Mouse (Mus musculus): ENCODE results near the gene Crispld2. TPM values are rescaled to one million over a fixed set of nuclear protein-coding genes. Genes with fewer than 3 reads are reported as not detected.

Gene Crispld2
- total RNA-seq, 1 experiment = 12.1 TPM

- Histone ChIP-seq H3K36me3 (ENCODE audit: control insufficient read depth, insufficient read depth, low read length, poor library complexity, severe bottlenecking) (no peaks in the 10 kb centered on the region), H3K4me1 (ENCODE audit: control insufficient read depth in 2 of 2, insufficient read depth in 2 of 2, low read length in 2 of 2, poor library complexity in 1 of 2) (no peaks in the 10 kb centered on the region), H3K27ac (ENCODE audit: insufficient read depth, low read depth, low read length, poor library complexity, severe bottlenecking) (no peak overlapping the region), H3K4me3 (ENCODE audit: insufficient read depth in 1 of 2, low read depth in 1 of 2, low read length in 2 of 2, poor library complexity in 1 of 2, severe bottlenecking in 1 of 2) (no peak overlapping the region), H3K9me3 (ENCODE audit: control insufficient read depth, insufficient read depth, low read depth, low read length) (no peaks in the 10 kb centered on the region), H3K9ac (ENCODE audit: insufficient read depth, low read depth, low read length, poor library complexity, severe bottlenecking) (no peak overlapping the region)
- in situ Hi-C loops (cut with MboI; ENCODE audit: low sequenced_read_pairs in 2 of 2, unreplicated experiment in 2 of 2) = no loop called here
- DNase-seq (ENCODE audit: low read depth, low spot score) = no peak
- no peak for TF ChIP-seq ZNF384 (IDR thresholded peaks at IDR 0.05; ENCODE audit: low read depth, low read length)
- TF ChIP-seq MAFK (IDR thresholded peaks at IDR 0.05; ENCODE audit: insufficient read depth, low read depth, low read length) = no peak
- no peak for TF ChIP-seq CHD2 (IDR thresholded peaks at IDR 0.05; ENCODE audit: low read depth, low read length)
- no peak for TF ChIP-seq ZC3H11A (IDR thresholded peaks at IDR 0.05; ENCODE audit: borderline replicate concordance, low read depth, low read length)
- TF ChIP-seq HCFC1 (IDR thresholded peaks at IDR 0.05; ENCODE audit: borderline replicate concordance, insufficient read depth, low read length) = no peak
These were observed 12.6 kb downstream of the Crispld2 start for GRCm38 (mm10) chr8:120004705-120005381.

- in situ Hi-C loops (cut with MboI; ENCODE audit: low sequenced_read_pairs in 2 of 2, unreplicated experiment in 2 of 2) = no loop called here
- H3K4me1 ChIP-seq (ENCODE audit: control insufficient read depth in 2 of 2, insufficient read depth in 2 of 2, low read length in 2 of 2, poor library complexity in 1 of 2) = no peaks in the 10 kb centered on the region
- H3K27ac ChIP-seq (ENCODE audit: insufficient read depth, low read depth, low read length, poor library complexity, severe bottlenecking) = no peak overlapping the region
- no peak for DNase-seq (ENCODE audit: low read depth, low spot score)
- H3K4me3 ChIP-seq (ENCODE audit: insufficient read depth in 1 of 2, low read depth in 1 of 2, low read length in 2 of 2, poor library complexity in 1 of 2, severe bottlenecking in 1 of 2) = no peak overlapping the region
- no peak overlapping the region for H3K9ac ChIP-seq (ENCODE audit: insufficient read depth, low read depth, low read length, poor library complexity, severe bottlenecking)
- no peaks in the 10 kb centered on the region for H3K36me3 ChIP-seq (ENCODE audit: control insufficient read depth, insufficient read depth, low read length, poor library complexity, severe bottlenecking)
- H3K9me3 ChIP-seq (ENCODE audit: control insufficient read depth, insufficient read depth, low read depth, low read length) = no peaks in the 10 kb centered on the region
- TF ChIP-seq ZC3H11A (IDR thresholded peaks at IDR 0.05; ENCODE audit: borderline replicate concordance, low read depth, low read length) (no peak), ZNF384 (IDR thresholded peaks at IDR 0.05; ENCODE audit: low read depth, low read length) (no peak), MAFK (IDR thresholded peaks at IDR 0.05; ENCODE audit: insufficient read depth, low read depth, low read length) (no peak), HCFC1 (IDR thresholded peaks at IDR 0.05; ENCODE audit: borderline replicate concordance, insufficient read depth, low read length) (no peak), CHD2 (IDR thresholded peaks at IDR 0.05; ENCODE audit: low read depth, low read length) (no peak)
These were observed 14.5 kb downstream of the Crispld2 start for GRCm38 (mm10) chr8:120006645-120007160.

GRCm38 (mm10) chr8:120007178-120007577 lies 14.9 kb downstream of the Crispld2 start:
- Histone ChIP-seq H3K4me1 (ENCODE audit: control insufficient read depth in 2 of 2, insufficient read depth in 2 of 2, low read length in 2 of 2, poor library complexity in 1 of 2) (no peaks in the 10 kb centered on the region), H3K36me3 (ENCODE audit: control insufficient read depth, insufficient read depth, low read length, poor library complexity, severe bottlenecking) (no peaks in the 10 kb centered on the region), H3K27ac (ENCODE audit: insufficient read depth, low read depth, low read length, poor library complexity, severe bottlenecking) (no peak overlapping the region), H3K4me3 (ENCODE audit: insufficient read depth in 1 of 2, low read depth in 1 of 2, low read length in 2 of 2, poor library complexity in 1 of 2, severe bottlenecking in 1 of 2) (no peak overlapping the region), H3K9ac (ENCODE audit: insufficient read depth, low read depth, low read length, poor library complexity, severe bottlenecking) (no peak overlapping the region), H3K9me3 (ENCODE audit: control insufficient read depth, insufficient read depth, low read depth, low read length) (no peaks in the 10 kb centered on the region)
- TF ChIP-seq HCFC1 (IDR thresholded peaks at IDR 0.05; ENCODE audit: borderline replicate concordance, insufficient read depth, low read length) (no peak), ZC3H11A (IDR thresholded peaks at IDR 0.05; ENCODE audit: borderline replicate concordance, low read depth, low read length) (no peak), CHD2 (IDR thresholded peaks at IDR 0.05; ENCODE audit: low read depth, low read length) (no peak), MAFK (IDR thresholded peaks at IDR 0.05; ENCODE audit: insufficient read depth, low read depth, low read length) (no peak), ZNF384 (IDR thresholded peaks at IDR 0.05; ENCODE audit: low read depth, low read length) (no peak)
- in situ Hi-C loops (cut with MboI; ENCODE audit: low sequenced_read_pairs in 2 of 2, unreplicated experiment in 2 of 2) = no loop called here
- no peak for DNase-seq (ENCODE audit: low read depth, low spot score)

- DNase-seq (ENCODE audit: low read depth, low spot score) = no peak
- no peak overlapping the region for H3K4me3 ChIP-seq (ENCODE audit: insufficient read depth in 1 of 2, low read depth in 1 of 2, low read length in 2 of 2, poor library complexity in 1 of 2, severe bottlenecking in 1 of 2)
- no peak overlapping the region for H3K9ac ChIP-seq (ENCODE audit: insufficient read depth, low read depth, low read length, poor library complexity, severe bottlenecking)
- no peak overlapping the region for H3K27ac ChIP-seq (ENCODE audit: insufficient read depth, low read depth, low read length, poor library complexity, severe bottlenecking)
- H3K9me3 ChIP-seq (ENCODE audit: control insufficient read depth, insufficient read depth, low read depth, low read length) = no peaks in the 10 kb centered on the region
- TF ChIP-seq HCFC1 (IDR thresholded peaks at IDR 0.05; ENCODE audit: borderline replicate concordance, insufficient read depth, low read length) (no peak), ZC3H11A (IDR thresholded peaks at IDR 0.05; ENCODE audit: borderline replicate concordance, low read depth, low read length) (no peak), ZNF384 (IDR thresholded peaks at IDR 0.05; ENCODE audit: low read depth, low read length) (no peak), MAFK (IDR thresholded peaks at IDR 0.05; ENCODE audit: insufficient read depth, low read depth, low read length) (no peak), CHD2 (IDR thresholded peaks at IDR 0.05; ENCODE audit: low read depth, low read length) (no peak)
- in situ Hi-C loops (cut with MboI; ENCODE audit: low sequenced_read_pairs in 2 of 2, unreplicated experiment in 2 of 2) = no loop called here
- no peaks in the 10 kb centered on the region for H3K36me3 ChIP-seq (ENCODE audit: control insufficient read depth, insufficient read depth, low read length, poor library complexity, severe bottlenecking)
- peaks cover 0 to 3% of the 10 kb centered on the region in 2 experiments; a peak in 1 of 4 replicates for H3K4me1 ChIP-seq (ENCODE audit: control insufficient read depth in 2 of 2, insufficient read depth in 2 of 2, low read length in 2 of 2, poor library complexity in 1 of 2)
These were observed 17.0 kb downstream of the Crispld2 start for GRCm38 (mm10) chr8:120009284-120009683.
